Mouse (Mus musculus) gastrocnemius, postnatal 14 days (tissue): ENCODE data around the gene Nptx1. TPM values are rescaled to one million over a fixed set of nuclear protein-coding genes. Genes with fewer than 3 reads are reported as not detected.
A peak's percentile ranks its signal among the peaks of the same experiment; 100 is the strongest.

Experiments
- DNase-seq: peaks from one replicate; pipeline ENCODE4 v3.0.0; 2021; ENCODE audit warnings: mixed read lengths
- intact Hi-C: fragments of 180-260 bp; cut with DNase I; formaldehyde crosslinking; loops from one replicate; pipeline ENCODE4 v1.15.1; 2025; ENCODE audit warnings: low total_unique reads
- total RNA-seq, 2 experiments: library from RNA; stranded (reverse); gene quantifications; 2 replicates each; pipeline ENCODE4 v1.2.3; 2021

Nptx1 gene
- total RNA-seq, 2 experiments from 2014 or later = 0.35 to 0.40 TPM

GRCm38 (mm10) chr11:119509165-119509776 is 38.3 kb downstream of the Nptx1 start:
- DNase-seq = no peak
- intact Hi-C loops = loop anchor here (10.0 kb wide), 1 partner anchor 276 kb away; no protein-coding TSS in a partner anchor

- intact Hi-C loops = loop anchor here (10.0 kb wide), 1 partner anchor 277 kb away; no protein-coding TSS in a partner anchor
Measured at GRCm38 (mm10) chr11:119507772-119508171, 39.8 kb downstream of the Nptx1 start.

GRCm38 (mm10) chr11:119506386-119506785 is 41.2 kb downstream of the Nptx1 start:
- intact Hi-C loops = loop anchor here (10.0 kb wide), 1 partner anchor 278 kb away; no protein-coding TSS in a partner anchor
- no peak for DNase-seq

More at GRCm38 (mm10) chr11:119507772-119508171, 39.8 kb downstream of the Nptx1 start:
- DNase-seq = no peak

- intact Hi-C loops = loop anchor here (2.0 to 10.0 kb wide), 3 partner anchors 114 to 401 kb away; no protein-coding TSS in a partner anchor
- peak; percentile 73 for DNase-seq
Measured at GRCm38 (mm10) chr11:119503675-119504074, 43.9 kb downstream of the Nptx1 start.

GRCm38 (mm10) chr11:119500011-119500410 is 47.5 kb downstream of the Nptx1 start:
- DNase-seq = no peak
- intact Hi-C loops = loop anchor here (5.0 to 10.0 kb wide), 2 partner anchors 117 to 285 kb away; no protein-coding TSS in a partner anchor

- intact Hi-C loops = no loop called here
- DNase-seq = no peak
Measured at GRCm38 (mm10) chr11:119499297-119499696, 48.3 kb downstream of the Nptx1 start.

- DNase-seq = no peak
- intact Hi-C loops = no loop called here
Measured at GRCm38 (mm10) chr11:119497451-119497850, 50.1 kb downstream of the Nptx1 start.

GRCm38 (mm10) chr11:119496147-119496546 is 51.4 kb downstream of the Nptx1 start:
- DNase-seq = peak; percentile 52

GRCm38 (mm10) chr11:119493516-119493915 is 54.0 kb downstream of the Nptx1 start:
- no peak for DNase-seq
- intact Hi-C loops = no loop called here

More at GRCm38 (mm10) chr11:119496147-119496546, 51.4 kb downstream of the Nptx1 start:
- intact Hi-C loops = no loop called here

GRCm38 (mm10) chr11:119492830-119493229 is 54.7 kb downstream of the Nptx1 start:
- intact Hi-C loops = no loop called here

GRCm38 (mm10) chr11:119491690-119492087 is 55.9 kb downstream of the Nptx1 start:
- peak; percentile 21 for DNase-seq
- intact Hi-C loops = no loop called here

More at GRCm38 (mm10) chr11:119492830-119493229, 54.7 kb downstream of the Nptx1 start:
- no peak for DNase-seq

GRCm38 (mm10) chr11:119490861-119491689 is 56.5 kb downstream of the Nptx1 start, which contains the start of gene Endov:
Gene Endov (plus strand): TSS chr11:119491347.
- intact Hi-C loops = no loop called here
- peak; percentile 99 for DNase-seq

Other genes starting within 250 kb of the Nptx1 start
- 10 to 100 TPM; 43.8 to 52.4 TPM for gene Eif4a3, start 247.7 kb downstream of the Nptx1 start, total RNA-seq
- gene Card14, start 240.0 kb downstream of the Nptx1 start, total RNA-seq = 1 to 10 TPM in 1 of 2 experiments, under 1 TPM in 1; 0.64 to 1.3 TPM
- gene Sgsh, start 192.2 kb downstream of the Nptx1 start, total RNA-seq = 1 to 10 TPM; 3.2 to 4.5 TPM
- gene Slc26a11, start 192.2 kb downstream of the Nptx1 start, total RNA-seq = 1 to 10 TPM; 2.7 to 2.9 TPM
- gene Rnf213, start 154.7 kb downstream of the Nptx1 start, total RNA-seq = 1 to 10 TPM; 5.4 to 7.4 TPM
- gene Endov, start 56.4 kb downstream of the Nptx1 start, total RNA-seq = 1 to 10 TPM; 7.3 to 8.7 TPM
- gene Rptor, start 55.2 kb upstream of the Nptx1 start, total RNA-seq = 10 to 100 TPM; 25.7 to 26.9 TPM